Mouse (Mus musculus) small intestine, adult 2 months (tissue): ENCODE results near the gene Robo1.

Source experiments
- CTCF ChIP-seq: fragments of 200-500 bp; IDR thresholded peaks from 2 replicates; pipeline ENCODE4 v1.5.1; 2012; ENCODE audit warnings: low read depth, mild to moderate bottlenecking, control low read depth, inconsistent platforms, low read length, moderate library complexity, mixed read lengths; ENCODE audit not compliant: insufficient replicate concordance, insufficient read length; ENCODE audit errors: extremely low read depth
- POLR2A ChIP-seq: fragments of 200-500 bp; IDR thresholded peaks from 2 replicates; pipeline ENCODE4 v1.6.1; 2012; ENCODE audit warnings: low read depth, mild to moderate bottlenecking, control low read depth, inconsistent platforms, low read length, moderate library complexity

DNA sequence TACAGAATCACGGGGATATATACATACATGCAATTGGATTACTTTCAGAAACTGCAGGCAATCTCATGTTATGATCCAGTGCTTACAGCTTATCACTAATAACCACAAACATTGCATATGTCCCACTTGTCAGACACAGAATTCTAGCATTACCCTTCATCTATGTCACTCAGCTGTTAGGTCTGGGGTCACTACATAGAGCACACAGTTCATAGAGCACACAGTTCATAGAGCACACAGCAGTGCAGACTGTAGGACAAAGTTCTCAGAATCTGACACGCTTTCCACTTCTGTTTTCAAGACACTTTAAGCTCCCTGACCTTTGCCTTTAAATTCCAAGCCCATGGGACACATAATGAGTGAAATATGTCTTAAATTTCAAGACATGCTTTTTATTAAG lies 307.3 kb downstream of the Robo1 start:
- TF ChIP-seq CTCF (no peak), POLR2A (no peak)
